Mouse (Mus musculus) E14TG2a.4 (cell line): ENCODE results near the gene BC024978.

Experiments
- CTCF ChIP-seq: conservative IDR thresholded peaks from 2 replicates; pipeline ENCODE4 v1.5.1; 2014; ENCODE audit warnings: low read length
- NANOG ChIP-seq: IDR thresholded peaks from 2 replicates; pipeline ENCODE4 v1.6.1; 2014; ENCODE audit warnings: borderline replicate concordance, low read length, mixed read lengths

DNA sequence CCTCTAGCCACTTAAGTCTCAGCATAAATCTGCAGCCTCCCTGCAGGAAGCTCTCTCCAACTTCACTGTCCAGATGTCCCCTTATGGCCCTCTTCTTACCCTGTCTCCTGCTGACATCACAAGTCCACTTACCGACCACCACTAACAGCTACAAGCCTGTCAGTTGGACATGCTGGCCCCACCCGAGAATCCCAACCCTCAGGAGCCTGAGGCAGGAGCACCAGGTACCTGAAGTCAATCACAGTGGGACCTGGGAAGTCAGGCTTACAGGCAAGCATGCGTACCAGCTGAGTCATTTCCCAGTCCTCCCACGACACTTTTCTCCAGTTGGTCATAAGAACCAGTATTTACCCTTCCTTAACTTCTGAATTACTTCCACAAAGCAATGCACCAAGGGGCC is 1.9 kb upstream of the BC024978 start:
- TF ChIP-seq CTCF (no peak), NANOG (no peak)
